17 mouse cellular contexts compared by ENCODE assay signal in the genomic region with DNA sequence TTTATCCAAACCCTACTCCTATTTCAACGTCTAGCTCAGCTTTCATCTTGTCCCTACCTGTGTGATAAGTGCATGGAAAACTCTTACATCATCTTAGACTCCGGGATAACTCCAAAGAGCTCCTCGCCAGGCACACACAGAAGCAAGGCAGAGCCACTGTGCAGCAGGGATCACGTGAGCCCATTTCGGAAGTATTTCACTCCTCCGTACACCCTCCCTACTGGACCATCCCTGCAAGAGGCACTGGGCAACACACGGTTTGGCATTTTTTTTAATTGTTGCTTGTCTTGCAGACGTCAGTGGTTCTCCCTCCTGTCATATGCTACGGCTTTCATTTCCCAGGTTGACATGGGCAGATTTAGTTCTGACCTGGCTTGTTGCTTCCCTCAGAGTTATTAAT.
"Had no signal": no experiment of that assay in that cellular context is flagged by ENCODE, and none has a peak within 500 bp of the region (broad histone marks: within the 10 kb centered on the region; RNA-seq: fewer than 3 reads in every experiment).

No protein-coding gene starts in this region.

- H3K36me3 ChIP-seq: midbrain, embryonic 10.5 days; midbrain, embryonic 12.5 days; neural tube, embryonic 13.5 days; neural tube, embryonic 15.5 days had no signal

- H3K4me3 ChIP-seq: midbrain, embryonic 10.5 days; midbrain, embryonic 12.5 days; myocyte; neural tube, embryonic 13.5 days; neural tube, embryonic 15.5 days had no signal

- H3K4me2 ChIP-seq: lung, embryonic 14.5 days; midbrain, embryonic 12.5 days; neural tube, embryonic 13.5 days; neural tube, embryonic 15.5 days had no signal

- H3K27ac ChIP-seq: midbrain, embryonic 12.5 days; neural tube, embryonic 13.5 days; neural tube, embryonic 15.5 days had no signal

- H3K9ac ChIP-seq: lung, embryonic 14.5 days; midbrain, embryonic 12.5 days; neural tube, embryonic 13.5 days; neural tube, embryonic 15.5 days had no signal

- H3K9me3 ChIP-seq: midbrain, embryonic 10.5 days; midbrain, embryonic 12.5 days; neural tube, embryonic 13.5 days; neural tube, embryonic 15.5 days had no signal

- DNase-seq: lung, adult 18-20 months; lung, embryonic 14.5 days; lung, postnatal 10 days; lung, postnatal 4 days; midbrain, embryonic 14.5 days; retina, postnatal 1 day; right cerebral cortex, adult 18-20 months; spleen, adult 18-20 months; thymus, adult 18-20 months; thymus, postnatal 14 days; thymus, postnatal 36 days had no signal

- ATAC-seq: midbrain, embryonic 16.5 days had no signal
